Mouse (Mus musculus): ENCODE measurements around the gene Npm3.

GRCm38 (mm10) chr19:45734191-45734590 is 15.2 kb downstream of the Npm3 start:
- no peak for TF ChIP-seq GATA1 (IDR thresholded peaks at IDR 0.05; ENCODE audit: borderline replicate concordance, low read length)
- TF ChIP-seq FLI1 (IDR thresholded peaks at IDR 0.05; ENCODE audit: low read length): no peak

Measured in megakaryocyte, embryonic 14.5 days (primary cell).